Mouse (Mus musculus) right cerebral cortex, postnatal 4 days (tissue): ENCODE measurements around the gene Fmo5.

Experiments
- DNase-seq: peaks from one replicate; pipeline ENCODE4 v3.0.0-alpha.2; 2022

Gene Fmo5

DNA sequence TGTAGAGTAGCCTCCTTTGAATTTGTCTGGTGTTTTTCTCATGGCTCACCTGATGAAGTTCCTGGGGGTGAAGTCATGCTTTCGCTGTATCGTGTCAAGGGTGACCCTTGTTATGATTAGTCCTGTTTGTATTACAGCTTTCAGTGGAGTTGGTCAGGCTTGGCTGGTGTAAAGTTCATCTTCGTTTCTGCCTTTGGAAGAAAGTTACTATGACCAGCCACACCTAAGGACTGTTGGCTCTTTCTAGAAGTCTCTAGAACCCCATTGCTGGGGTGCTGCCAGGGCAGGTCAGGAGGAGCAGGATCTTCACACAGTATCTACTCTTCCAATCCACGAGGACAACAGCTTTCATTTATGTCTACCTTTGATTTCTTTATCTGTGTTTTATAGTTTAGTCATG is 4.9 kb downstream of the Fmo5 start:
- DNase-seq: no peak

DNA sequence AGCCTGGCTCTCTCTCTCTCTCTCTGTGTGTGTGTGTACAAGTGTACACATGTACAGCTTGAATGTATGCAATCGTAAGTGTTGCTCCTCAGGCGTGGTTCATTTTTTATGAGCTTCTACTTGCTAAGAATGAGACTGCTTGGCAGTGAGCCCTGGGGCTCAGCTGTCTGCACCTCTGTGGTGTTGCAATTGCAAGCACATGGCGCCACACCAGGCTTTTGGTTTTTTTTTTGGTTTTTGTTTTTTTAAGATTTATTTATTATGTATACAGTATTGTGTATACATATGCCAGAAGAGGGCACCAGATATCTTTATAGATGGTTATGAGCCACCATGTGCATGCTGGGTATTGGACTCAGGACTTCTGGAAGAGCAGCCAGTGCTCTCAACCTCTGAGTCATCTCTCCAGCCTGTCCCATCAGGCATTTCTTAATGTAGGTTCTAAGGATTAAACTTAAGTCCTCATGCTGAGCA is 5.7 kb downstream of the Fmo5 start:
- DNase-seq: no peak

DNA sequence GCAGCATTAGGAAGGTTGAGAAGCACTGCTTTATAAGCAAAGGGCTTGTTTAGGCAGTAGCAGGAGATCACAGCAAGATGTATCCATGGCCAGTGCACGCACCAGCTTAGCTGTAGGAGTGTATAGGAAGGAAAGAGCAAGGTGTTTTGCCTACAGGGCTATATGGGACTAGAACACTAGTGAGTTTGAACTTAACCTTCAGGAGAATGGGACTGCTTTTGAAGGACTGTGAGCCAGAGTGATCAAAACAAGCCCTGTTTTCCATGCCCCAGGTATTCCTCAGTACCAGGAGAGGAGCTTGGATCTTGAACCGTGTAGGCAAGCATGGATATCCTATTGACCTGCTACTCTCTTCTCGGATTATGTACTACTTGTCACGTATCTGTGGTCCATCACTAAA is 12.8 kb downstream of the Fmo5 start:
- DNase-seq: no peak

DNA sequence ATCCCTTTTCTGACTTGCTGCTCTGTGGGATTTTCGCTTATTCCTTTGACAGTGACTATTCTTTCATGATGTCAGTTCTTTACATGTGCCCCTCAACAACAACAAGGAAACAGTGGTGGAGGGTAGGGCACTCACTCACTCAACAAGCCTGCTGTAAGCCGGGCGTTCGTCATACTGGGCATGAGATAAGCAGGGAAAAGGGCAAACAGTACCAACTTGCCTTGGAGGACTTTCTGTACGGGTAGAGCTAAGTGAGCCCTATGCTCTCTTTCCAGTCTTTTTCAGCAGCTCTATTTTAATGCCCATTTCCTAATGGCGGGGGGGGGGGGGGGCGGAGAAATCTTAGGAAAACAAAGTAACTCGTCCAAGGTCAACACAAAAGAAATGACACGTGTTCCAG is 13.4 kb downstream of the Fmo5 start:
- no peak for DNase-seq

- no peak for DNase-seq
These were observed 19.9 kb downstream of the Fmo5 start for GRCm38 (mm10) chr3:97648518-97648917.

DNA sequence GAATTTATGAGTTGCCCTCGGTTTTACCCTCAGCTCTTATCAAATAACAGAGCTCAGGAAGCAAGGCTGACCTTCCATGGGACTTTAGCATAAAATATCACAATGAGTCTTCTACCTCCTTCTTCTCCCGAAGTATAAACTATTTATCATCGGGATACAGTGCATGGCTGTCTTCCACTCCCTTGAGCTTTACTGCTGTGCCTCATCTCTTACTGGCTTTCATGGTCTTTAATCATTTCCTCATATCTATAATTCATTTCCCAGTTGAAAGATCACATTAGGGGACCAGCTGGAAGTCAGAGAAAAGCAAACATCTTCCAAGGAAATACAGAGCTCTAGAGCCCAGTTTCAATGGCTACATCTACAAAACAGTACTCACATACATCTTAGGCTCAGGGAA is 20.4 kb downstream of the Fmo5 start:
- no peak for DNase-seq

- DNase-seq: no peak
These were observed 20.9 kb downstream of the Fmo5 start for GRCm38 (mm10) chr3:97649469-97649868.

GRCm38 (mm10) chr3:97651604-97652003 is 23.0 kb downstream of the Fmo5 start:
- no peak for DNase-seq

DNA sequence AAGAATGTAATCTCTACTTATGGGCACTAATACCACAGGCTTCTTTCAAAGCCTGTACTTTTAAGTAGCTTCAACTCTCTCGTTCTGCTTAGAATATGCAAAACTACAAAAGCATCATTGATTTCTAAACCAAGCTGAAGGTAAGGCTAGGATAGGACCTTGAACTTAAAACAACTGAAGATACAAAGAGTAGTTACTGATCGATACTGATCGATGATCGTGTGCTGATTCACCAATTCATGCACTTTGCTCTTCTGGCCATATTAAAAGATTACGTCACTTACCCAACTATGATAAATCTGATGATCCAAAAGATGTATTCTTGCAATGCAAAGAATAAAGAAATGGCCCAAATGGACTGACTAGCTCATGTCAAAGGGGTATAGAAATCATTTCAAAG is 25.2 kb downstream of the Fmo5 start:
- DNase-seq: no peak

DNA sequence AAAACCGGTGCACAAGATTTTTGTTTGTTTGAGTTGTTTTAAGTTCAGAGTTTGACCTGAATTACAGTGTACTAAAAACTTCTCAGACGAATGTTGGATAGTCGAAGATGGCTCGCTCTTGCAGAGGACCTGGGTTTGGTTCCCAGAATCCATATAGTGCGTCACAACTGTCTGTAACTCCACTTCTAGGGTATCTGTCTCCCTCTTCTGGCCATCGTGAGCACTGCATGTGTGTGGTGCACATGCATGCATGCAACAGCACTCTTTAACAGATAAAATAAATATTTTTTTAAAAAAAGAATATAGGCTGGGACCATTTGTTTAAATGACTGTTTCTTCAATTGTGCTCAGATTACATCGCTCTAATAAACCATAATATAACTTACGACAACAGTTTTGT is 26.3 kb downstream of the Fmo5 start:
- peak; percentile 21 for DNase-seq

- peak; percentile 100 for DNase-seq
These were observed 29.2 kb downstream of the Fmo5 start, which contains the start of gene Prkab2 for GRCm38 (mm10) chr3:97657655-97658411. TSS of gene Prkab2 (plus strand) at chr3:97658193.

DNA sequence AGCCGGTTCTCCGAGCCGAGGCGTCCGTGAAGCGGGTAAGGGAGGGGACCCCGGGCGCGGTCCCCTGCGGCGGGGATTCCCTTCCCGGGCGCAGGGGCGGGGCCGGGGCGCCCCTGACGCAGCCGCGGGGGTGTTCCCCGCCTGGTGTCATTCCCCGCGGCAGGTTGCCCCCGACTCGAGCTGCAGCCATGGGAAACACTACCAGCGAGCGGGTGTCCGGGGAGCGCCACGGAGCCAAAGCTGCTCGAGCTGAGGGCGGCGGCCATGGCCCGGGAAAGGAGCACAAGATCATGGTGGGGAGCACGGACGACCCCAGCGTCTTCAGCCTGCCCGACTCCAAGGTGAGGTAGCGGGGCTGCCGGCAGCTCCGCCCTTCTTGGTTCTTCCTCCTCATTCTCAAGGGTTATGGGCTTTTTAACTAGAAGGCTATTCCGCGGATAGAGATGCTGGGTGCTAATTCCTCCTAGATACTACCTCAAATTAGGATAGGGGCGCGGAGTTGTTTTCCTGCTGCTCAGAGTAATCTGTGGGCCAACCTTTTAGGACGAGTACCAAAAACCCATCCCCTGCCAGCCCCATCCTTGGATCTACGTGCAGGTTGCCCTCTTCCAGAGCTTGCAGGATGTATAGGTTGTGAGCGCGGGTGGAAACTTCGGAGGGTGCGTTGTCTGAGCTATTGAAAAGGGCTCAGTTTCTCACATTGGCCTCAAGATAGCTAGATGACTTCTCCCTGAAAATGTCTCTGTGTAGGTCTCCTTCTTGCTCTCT is 30.0 kb downstream of the Fmo5 start:
- peak; percentile 65 for DNase-seq

DNA sequence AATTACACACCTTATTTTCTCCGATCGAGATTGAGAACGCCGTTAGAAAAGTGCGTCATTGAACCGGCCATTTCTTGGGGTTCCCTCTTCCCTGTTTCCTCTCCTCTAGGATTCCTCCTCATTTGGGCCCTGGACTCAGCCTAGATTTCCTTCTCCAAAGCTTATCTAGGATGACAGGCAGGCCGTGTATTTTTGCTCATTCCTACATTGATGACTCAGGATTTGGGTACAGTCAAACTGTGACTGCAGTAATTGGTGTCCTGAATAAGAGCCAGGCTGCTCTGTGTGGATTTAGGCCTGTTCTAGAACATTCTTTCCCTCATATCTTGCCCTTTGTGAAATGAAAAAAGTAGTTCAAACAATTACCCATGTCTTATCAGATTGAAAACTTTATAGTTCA is 31.1 kb downstream of the Fmo5 start:
- DNase-seq: no peak

- DNase-seq: no peak
These were observed 32.6 kb downstream of the Fmo5 start for GRCm38 (mm10) chr3:97661206-97661605.

DNA sequence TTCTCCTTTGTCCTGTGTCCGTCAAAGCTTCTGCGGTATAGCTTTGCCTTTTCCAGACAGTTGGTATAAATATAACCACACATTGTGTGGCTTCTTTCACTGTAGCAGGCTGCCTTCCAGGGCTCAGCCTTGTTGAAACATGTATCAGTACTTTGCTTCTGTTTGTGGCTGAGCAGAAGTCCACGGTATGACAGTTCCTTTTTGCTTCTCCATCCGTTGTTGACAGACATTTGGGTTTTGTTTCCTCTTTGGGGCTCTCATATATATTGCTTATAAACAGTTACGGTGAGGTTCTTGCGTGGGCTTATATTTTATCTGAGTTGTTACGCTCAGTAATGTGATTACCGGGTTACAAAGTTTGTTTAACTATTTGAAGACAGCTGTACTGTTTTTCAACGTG is 36.9 kb downstream of the Fmo5 start:
- no peak for DNase-seq

- no peak for DNase-seq
These were observed 37.5 kb downstream of the Fmo5 start for GRCm38 (mm10) chr3:97666154-97666553.

GRCm38 (mm10) chr3:97667093-97667675 is 38.6 kb downstream of the Fmo5 start:
- no peak for DNase-seq

DNA sequence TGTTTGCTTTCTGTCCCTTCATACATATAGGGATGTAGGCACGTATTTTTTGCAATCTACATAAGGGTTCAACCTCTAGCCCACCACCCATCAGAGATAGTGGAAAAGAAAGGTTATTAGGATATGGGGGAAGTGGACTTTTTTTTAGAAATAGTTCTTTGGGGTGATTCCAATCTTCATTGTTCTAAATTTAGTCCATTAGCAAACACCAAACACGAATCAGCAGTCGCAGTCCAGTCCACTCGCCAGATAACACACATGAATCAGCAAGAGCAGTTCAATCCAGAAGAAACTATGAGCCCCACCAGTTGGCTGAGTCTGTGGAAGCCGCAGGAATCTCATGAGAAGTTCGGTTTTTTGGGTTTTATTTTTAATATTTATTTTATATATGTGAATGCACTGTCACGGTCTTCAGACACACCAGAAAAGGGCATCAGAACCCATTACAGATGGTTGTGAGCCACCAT is 46.1 kb downstream of the Fmo5 start, which contains the start of gene Gm17651:
Gene Gm17651, minus strand, starts transcription at position 51 of the 467 bp plus-strand sequence.
- no peak for DNase-seq

DNA sequence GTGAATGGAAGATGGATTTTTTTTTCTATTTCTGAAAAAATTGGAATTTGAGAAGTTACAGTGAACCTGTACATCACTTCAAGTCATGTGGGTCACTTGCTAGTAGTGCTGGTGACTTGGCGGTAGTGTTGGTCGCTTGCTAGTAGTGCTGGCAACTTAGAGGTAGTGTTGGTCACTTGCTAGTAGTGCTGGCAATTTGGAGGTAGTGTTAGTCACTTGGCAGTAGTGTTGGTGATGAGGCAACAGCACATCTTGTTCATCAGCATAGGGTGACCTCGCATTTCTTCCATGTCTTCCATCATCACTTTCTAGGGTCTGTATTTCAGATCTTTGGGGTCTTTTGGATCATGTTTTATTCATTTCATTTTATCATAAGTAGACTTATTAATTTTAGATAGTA is 47.5 kb downstream of the Fmo5 start:
- DNase-seq: no peak

DNA sequence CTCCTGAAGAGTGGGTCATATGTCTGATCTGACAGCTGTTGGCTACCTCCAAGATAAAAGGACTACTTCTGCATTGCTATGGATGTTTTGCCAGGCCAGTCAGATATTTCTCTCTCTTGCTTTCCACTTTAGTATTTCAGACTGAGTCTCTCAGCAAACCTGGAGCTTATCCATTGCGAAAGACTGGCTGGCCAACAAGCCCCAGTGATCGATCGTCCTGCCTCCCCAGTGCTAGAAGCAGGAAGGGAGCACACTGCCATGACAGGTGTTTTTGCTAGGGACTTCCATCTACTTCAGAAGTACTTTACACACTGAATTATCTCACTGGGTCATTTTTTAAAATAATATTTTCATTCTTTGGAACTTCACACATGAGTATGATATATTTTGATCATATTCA is 49.8 kb downstream of the Fmo5 start:
- no peak for DNase-seq

- peak; percentile 84 for DNase-seq
These were observed 52.2 kb downstream of the Fmo5 start for GRCm38 (mm10) chr3:97680631-97681320.

DNA sequence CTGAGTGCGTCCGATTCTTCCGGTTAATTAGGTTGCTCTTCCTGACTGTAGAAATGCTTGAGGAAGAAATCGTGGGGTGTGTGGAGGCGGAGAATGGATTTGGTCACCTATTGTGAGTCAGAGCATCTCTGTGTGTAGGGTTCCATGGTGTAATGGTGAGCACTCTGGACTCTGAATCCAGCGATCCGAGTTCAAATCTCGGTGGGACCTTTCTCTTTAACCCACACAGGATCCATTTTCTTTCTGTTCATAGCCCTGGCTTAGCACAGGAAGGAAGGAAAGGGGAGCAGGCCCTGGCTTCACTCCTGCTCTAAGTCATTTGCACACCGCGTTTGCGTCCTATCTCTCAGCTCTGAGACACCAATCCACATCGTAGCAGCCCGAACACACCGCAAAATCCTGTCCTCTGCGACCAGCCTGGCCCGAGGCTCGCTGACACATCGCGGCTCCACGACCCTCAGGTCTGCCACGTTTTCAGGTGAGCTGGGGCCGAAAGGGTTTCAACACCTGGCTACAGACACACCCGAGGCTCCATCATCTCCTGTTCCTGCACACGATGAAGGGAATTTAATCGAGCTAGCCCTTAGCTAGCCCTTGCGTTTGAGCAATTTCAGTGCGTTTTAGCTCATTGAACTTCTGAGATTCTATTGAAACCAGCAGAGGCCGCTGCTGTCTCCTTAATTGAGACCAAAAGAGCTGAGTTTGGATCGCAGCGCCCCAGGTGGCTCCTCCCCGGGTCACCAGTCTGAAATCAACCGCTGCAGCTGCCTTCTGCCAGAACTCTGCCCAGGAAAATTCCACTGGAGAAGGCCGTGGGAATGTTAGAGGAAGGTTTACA is 52.9 kb downstream of the Fmo5 start:
- DNase-seq: peak; percentile 68
